Mouse (Mus musculus): ENCODE measurements at regions not wholly inside any gene's neighbourhood (a gene's known extent, or its start where the extent isn't known, plus 50 kb on each side); places are given as distances from the start of the nearest gene placed in this dataset.

DNA sequence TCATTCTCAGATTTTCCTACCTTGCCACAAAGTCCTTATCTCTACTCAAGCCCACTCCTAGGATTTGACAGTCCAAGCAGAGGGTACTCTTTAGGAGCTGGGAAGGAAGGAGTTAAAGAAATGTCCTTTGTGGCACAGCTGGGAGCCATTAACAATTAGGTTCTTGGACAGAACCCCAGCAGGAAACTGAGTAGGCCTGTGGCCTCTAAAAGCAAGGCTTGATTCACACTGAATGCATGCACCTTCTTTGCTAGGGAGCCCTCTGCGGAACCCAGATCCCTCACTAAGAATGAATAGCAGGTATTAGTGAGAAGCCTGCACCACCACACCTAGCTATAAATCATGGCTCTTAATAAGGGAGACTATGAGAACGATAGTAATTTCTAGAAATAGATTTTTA, 595.3 kb downstream of the Lmo4 start:
- H3K9me3 ChIP-seq (ENCODE audit: control insufficient read depth), result no peaks in the 10 kb centered on the region
- no peak overlapping the region for H3K4me3 ChIP-seq (ENCODE audit: low read depth, low read length)
- no peak for TF ChIP-seq CTCF (IDR thresholded peaks at IDR 0.05; ENCODE audit: low read depth)
- no peak for ATAC-seq
- no peaks in the 10 kb centered on the region for H3K36me3 ChIP-seq (ENCODE audit: control insufficient read depth, insufficient read depth)
- no peak overlapping the region for H3K27ac ChIP-seq (ENCODE audit: low read depth, low read length)
- no peaks in the 10 kb centered on the region for H3K4me1 ChIP-seq (replicated peaks; ENCODE audit: control insufficient read depth, insufficient read depth, low read length)
- H3K4me2 ChIP-seq (replicated peaks; ENCODE audit: low read depth), result no peak overlapping the region
- H3K27me3 ChIP-seq (replicated peaks; ENCODE audit: control insufficient read depth, insufficient read depth, low read length), result no peaks in the 10 kb centered on the region
- H3K9ac ChIP-seq (ENCODE audit: low read depth, low read length), result no peak overlapping the region
- 49% methylated on average over 2 of the region's 2 CpGs for WGBS

- Histone ChIP-seq H3K36me3 (ENCODE audit: control insufficient read depth, insufficient read depth) (no peaks in the 10 kb centered on the region), H3K27ac (ENCODE audit: low read depth, low read length) (no peak overlapping the region), H3K4me3 (ENCODE audit: low read depth, low read length) (no peak overlapping the region), H3K9ac (ENCODE audit: low read depth, low read length) (no peak overlapping the region), H3K4me1 (replicated peaks; ENCODE audit: control insufficient read depth, insufficient read depth, low read length) (peaks cover 7% of the 10 kb centered on the region; the same call in 1 of the 2 replicates), H3K4me2 (replicated peaks; ENCODE audit: low read depth) (no peak overlapping the region), H3K9me3 (ENCODE audit: control insufficient read depth) (no peaks in the 10 kb centered on the region), H3K27me3 (replicated peaks; ENCODE audit: control insufficient read depth, insufficient read depth, low read length) (no peaks in the 10 kb centered on the region)
- no peak for ATAC-seq
- 39% methylated on average over 2 of the region's 2 CpGs for WGBS
- peak; percentile 74 for TF ChIP-seq CTCF (IDR thresholded peaks at IDR 0.05; ENCODE audit: low read depth)
Measured at GRCm38 (mm10) chr3:143599120-143599519, 605.9 kb downstream of the Lmo4 start.

DNA sequence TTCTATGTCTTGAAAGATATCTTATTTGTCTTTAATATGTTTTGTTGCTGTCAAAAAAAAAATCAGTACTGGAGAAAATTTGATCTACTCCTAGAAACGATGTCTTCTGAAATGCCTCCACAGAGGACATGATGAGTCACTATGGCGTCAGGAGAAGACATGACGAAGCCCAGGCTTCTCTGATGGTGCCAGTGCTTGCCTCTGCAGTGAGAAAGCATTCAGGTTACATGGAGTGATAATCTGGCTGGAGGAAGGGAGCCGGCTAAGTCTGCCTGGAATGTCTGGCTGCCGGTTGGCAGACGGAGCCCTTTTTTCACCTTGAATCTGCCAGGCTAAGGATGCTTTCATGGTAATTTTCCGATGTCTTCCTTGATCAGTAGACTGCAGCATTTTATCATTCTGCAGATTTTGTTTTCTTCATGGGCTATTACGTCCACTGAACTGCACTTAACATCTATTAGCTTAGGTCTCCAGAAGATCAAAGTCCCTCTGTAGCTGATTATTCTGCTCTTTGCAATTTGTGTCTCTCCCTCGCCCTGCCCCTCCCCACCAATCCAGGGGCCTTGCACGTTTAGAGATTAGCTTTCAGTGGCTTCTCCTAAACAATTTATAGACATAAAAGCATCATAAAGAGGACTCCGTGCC, 607.9 kb downstream of the Lmo4 start:
- Histone ChIP-seq H3K9ac (ENCODE audit: low read depth, low read length) (no peak overlapping the region), H3K4me3 (ENCODE audit: low read depth, low read length) (no peak overlapping the region), H3K27me3 (replicated peaks; ENCODE audit: control insufficient read depth, insufficient read depth, low read length) (no peaks in the 10 kb centered on the region), H3K9me3 (ENCODE audit: control insufficient read depth) (no peaks in the 10 kb centered on the region), H3K4me2 (replicated peaks; ENCODE audit: low read depth) (no peak overlapping the region), H3K36me3 (ENCODE audit: control insufficient read depth, insufficient read depth) (no peaks in the 10 kb centered on the region), H3K4me1 (replicated peaks; ENCODE audit: control insufficient read depth, insufficient read depth, low read length) (peaks cover 7% of the 10 kb centered on the region; the same call in 1 of the 2 replicates), H3K27ac (ENCODE audit: low read depth, low read length) (no peak overlapping the region)
- 20% methylated on average over 11 of the region's 11 CpGs for WGBS
- no peak for ATAC-seq
- no peak for TF ChIP-seq CTCF (IDR thresholded peaks at IDR 0.05; ENCODE audit: low read depth)

- no peak overlapping the region for H3K9ac ChIP-seq (ENCODE audit: low read depth, low read length)
- H3K9me3 ChIP-seq (ENCODE audit: control insufficient read depth), result no peaks in the 10 kb centered on the region
- H3K4me3 ChIP-seq (ENCODE audit: low read depth, low read length), result no peak overlapping the region
- H3K27ac ChIP-seq (ENCODE audit: low read depth, low read length), result no peak overlapping the region
- no peaks in the 10 kb centered on the region for H3K36me3 ChIP-seq (ENCODE audit: control insufficient read depth, insufficient read depth)
- no peak overlapping the region for H3K4me2 ChIP-seq (replicated peaks; ENCODE audit: low read depth)
- peaks cover 7% of the 10 kb centered on the region; the same call in 1 of the 2 replicates for H3K4me1 ChIP-seq (replicated peaks; ENCODE audit: control insufficient read depth, insufficient read depth, low read length)
- no peak for TF ChIP-seq CTCF (IDR thresholded peaks at IDR 0.05; ENCODE audit: low read depth)
- 78% methylated on average over 5 of the region's 5 CpGs for WGBS
- no peaks in the 10 kb centered on the region for H3K27me3 ChIP-seq (replicated peaks; ENCODE audit: control insufficient read depth, insufficient read depth, low read length)
- ATAC-seq, result no peak
Measured at GRCm38 (mm10) chr3:143596011-143596683, 608.9 kb downstream of the Lmo4 start.

GRCm38 (mm10) chr3:143595081-143595480, 609.9 kb downstream of the Lmo4 start:
- Histone ChIP-seq H3K4me2 (replicated peaks; ENCODE audit: low read depth) (no peak overlapping the region), H3K4me3 (ENCODE audit: low read depth, low read length) (no peak overlapping the region), H3K36me3 (ENCODE audit: control insufficient read depth, insufficient read depth) (no peaks in the 10 kb centered on the region), H3K9ac (ENCODE audit: low read depth, low read length) (no peak overlapping the region), H3K9me3 (ENCODE audit: control insufficient read depth) (no peaks in the 10 kb centered on the region), H3K27ac (ENCODE audit: low read depth, low read length) (no peak overlapping the region), H3K27me3 (replicated peaks; ENCODE audit: control insufficient read depth, insufficient read depth, low read length) (no peaks in the 10 kb centered on the region), H3K4me1 (replicated peaks; ENCODE audit: control insufficient read depth, insufficient read depth, low read length) (peaks cover 7% of the 10 kb centered on the region; the same call in 1 of the 2 replicates)
- ATAC-seq, result no peak
- WGBS, result 75% methylated on average over 2 of the region's 2 CpGs
- TF ChIP-seq CTCF (IDR thresholded peaks at IDR 0.05; ENCODE audit: low read depth), result no peak

GRCm38 (mm10) chr3:143594676-143595075, 610.3 kb downstream of the Lmo4 start:
- no peak overlapping the region for H3K4me2 ChIP-seq (replicated peaks; ENCODE audit: low read depth)
- ATAC-seq, result no peak
- no peak overlapping the region for H3K27ac ChIP-seq (ENCODE audit: low read depth, low read length)
- H3K4me3 ChIP-seq (ENCODE audit: low read depth, low read length), result no peak overlapping the region
- H3K9ac ChIP-seq (ENCODE audit: low read depth, low read length), result no peak overlapping the region
- H3K4me1 ChIP-seq (replicated peaks; ENCODE audit: control insufficient read depth, insufficient read depth, low read length), result peaks cover 7% of the 10 kb centered on the region; the same call in 1 of the 2 replicates
- no peaks in the 10 kb centered on the region for H3K27me3 ChIP-seq (replicated peaks; ENCODE audit: control insufficient read depth, insufficient read depth, low read length)
- no peaks in the 10 kb centered on the region for H3K9me3 ChIP-seq (ENCODE audit: control insufficient read depth)
- no peak for TF ChIP-seq CTCF (IDR thresholded peaks at IDR 0.05; ENCODE audit: low read depth)
- no peaks in the 10 kb centered on the region for H3K36me3 ChIP-seq (ENCODE audit: control insufficient read depth, insufficient read depth)
- 65% methylated on average over 7 of the region's 7 CpGs for WGBS
